Mouse (Mus musculus): ENCODE measurements around the gene Btf3l4. TPM values are rescaled to one million over a fixed set of nuclear protein-coding genes. Genes with fewer than 3 reads are reported as not detected.
A peak's percentile ranks its signal among the peaks of the same experiment; 100 is the strongest.

The Btf3l4 gene
- total RNA-seq, 1 experiment from 2014 or later: 40.9 TPM

DNA sequence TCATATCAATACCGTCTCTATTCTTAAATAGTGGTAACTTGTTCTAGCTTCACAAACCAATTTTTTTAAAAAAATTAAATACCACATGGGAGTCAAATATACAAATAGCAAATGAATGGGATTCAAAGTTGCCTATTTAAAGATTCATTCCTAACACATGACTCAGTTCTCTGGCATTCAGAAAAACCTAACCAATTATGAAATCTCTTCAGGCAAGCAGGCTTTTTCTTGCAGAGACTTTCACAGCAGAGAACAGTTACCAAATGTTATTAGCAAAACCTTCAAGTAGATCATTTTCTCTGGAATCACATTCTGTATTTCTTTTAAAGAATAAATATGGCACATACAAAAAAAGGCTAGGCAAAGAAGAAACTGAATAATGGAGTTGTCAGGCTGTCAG lies 2.7 kb downstream of the Btf3l4 start:
- no peak for ATAC-seq (ENCODE audit: extremely low read depth, insufficient number of reproducible peaks, low FRiP score, poor library complexity, severe bottlenecking)

DNA sequence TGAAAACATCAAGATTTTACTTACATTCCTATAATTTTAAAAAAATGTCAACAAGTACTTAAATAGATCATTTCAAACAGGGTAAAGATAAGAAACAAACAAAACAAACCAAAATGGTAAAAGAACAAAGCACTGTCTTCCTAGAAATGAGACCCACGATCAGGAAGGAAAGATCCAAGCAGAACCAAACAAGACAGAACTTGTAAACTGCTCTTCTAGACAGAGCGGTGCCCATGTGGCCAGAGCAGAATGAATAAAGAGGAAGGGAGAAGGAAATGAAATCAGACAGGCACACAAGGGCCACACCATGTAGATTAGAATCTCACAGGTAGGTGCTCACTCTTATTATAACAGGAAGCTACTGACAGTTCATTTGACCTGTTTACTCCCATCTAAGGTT lies 6.8 kb downstream of the Btf3l4 start:
- no peak for ATAC-seq (ENCODE audit: extremely low read depth, insufficient number of reproducible peaks, low FRiP score, poor library complexity, severe bottlenecking)

DNA sequence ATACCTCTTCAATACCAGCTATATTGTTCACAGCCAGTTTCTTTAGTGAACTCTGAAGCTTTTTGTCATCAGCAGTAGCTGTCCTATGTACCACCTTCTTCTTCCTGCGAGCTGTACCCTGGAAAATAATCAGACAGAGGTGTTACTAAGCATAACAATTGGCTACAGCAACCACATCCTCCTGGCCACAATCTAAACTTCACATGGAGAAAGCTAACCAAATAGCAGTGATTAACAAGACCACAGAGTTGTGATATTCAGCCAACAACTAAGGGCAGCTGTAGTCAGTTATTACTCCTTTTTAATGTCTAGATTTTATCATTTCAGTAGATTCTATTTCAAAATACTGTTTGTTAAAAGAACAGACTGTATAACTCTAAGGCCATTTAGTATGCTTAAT lies 7.3 kb downstream of the Btf3l4 start:
- no peak for ATAC-seq (ENCODE audit: extremely low read depth, insufficient number of reproducible peaks, low FRiP score, poor library complexity, severe bottlenecking)

DNA sequence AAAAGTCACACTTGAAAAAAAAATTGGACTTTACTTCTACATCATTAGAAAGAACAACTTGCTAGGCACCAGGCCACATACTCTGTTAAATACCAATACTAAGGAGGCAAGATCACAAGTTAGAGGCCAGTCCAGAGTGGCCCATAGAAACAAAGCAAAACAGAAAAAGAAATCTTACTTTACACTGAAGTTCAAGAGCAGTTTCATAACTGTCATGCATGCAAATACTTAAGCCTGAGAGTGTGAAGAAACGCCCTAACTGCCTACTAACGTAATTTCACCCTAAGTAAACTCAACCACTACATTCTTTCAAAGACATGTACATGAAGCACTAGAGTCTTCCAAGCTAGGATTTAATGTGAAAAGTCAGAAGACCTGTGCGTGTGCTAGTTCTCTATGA lies 7.7 kb downstream of the Btf3l4 start:
- no peak for ATAC-seq (ENCODE audit: extremely low read depth, insufficient number of reproducible peaks, low FRiP score, poor library complexity, severe bottlenecking)

DNA sequence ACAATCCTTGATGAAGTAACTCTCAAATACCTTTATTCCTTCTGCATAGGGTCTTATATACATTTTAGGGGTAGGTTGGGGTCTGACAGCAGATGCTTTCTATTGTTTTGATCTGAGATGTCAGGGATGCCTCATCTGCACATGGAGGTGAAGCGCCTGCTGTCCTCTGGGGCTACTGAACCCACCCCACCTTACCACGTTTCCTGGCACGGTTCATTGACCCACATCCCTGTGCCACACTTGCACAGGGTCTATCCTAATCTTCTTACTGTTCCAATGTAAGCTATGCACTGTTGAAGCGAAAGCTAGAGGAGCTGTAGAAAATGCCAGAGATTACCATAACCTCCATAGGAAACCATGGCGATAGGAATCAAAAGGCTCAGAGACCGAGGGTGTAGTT lies 21.9 kb downstream of the Btf3l4 start:
- ATAC-seq (ENCODE audit: extremely low read depth, insufficient number of reproducible peaks, low FRiP score, poor library complexity, severe bottlenecking): no peak

DNA sequence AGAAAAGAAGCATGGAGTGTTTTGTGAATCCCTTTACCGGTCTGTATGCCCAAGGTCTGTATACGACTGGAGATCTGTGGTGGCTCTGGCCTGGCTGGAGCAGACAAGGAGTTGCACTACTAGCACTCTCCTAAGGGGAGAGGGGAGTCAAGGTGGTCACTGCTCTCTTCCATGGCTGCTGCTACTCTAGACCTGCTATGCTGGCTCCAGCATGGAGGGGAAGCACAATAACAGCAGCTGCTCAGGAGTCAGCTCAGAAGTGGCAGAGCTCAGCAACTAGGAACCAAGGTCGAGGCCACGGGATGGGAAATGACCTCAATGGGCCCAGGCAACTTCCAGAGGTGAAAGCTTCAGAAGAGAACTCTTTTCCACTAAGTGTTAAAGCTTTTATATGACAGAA lies 22.3 kb downstream of the Btf3l4 start:
- ATAC-seq (ENCODE audit: extremely low read depth, insufficient number of reproducible peaks, low FRiP score, poor library complexity, severe bottlenecking): no peak

DNA sequence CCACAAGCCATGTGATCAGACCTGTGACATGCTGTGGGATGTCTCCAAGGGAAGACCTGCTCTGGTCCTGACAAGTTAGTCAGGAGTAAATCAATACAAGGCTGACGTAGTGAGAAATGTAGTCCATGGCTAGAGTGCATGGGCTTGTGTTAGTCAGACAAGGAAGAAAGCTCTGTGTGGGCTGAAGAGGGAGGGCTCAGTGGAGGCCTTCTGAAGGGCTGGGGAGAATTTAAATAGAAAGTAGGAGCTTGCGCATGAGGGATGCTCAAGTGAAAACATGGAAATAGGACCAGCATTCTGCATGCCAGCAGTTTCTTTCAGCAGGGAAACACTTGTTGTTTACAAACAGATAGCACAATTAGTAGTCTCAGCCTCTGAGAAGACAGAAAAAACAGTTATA lies 29.9 kb downstream of the Btf3l4 start:
- no peak for ATAC-seq (ENCODE audit: extremely low read depth, insufficient number of reproducible peaks, low FRiP score, poor library complexity, severe bottlenecking)

DNA sequence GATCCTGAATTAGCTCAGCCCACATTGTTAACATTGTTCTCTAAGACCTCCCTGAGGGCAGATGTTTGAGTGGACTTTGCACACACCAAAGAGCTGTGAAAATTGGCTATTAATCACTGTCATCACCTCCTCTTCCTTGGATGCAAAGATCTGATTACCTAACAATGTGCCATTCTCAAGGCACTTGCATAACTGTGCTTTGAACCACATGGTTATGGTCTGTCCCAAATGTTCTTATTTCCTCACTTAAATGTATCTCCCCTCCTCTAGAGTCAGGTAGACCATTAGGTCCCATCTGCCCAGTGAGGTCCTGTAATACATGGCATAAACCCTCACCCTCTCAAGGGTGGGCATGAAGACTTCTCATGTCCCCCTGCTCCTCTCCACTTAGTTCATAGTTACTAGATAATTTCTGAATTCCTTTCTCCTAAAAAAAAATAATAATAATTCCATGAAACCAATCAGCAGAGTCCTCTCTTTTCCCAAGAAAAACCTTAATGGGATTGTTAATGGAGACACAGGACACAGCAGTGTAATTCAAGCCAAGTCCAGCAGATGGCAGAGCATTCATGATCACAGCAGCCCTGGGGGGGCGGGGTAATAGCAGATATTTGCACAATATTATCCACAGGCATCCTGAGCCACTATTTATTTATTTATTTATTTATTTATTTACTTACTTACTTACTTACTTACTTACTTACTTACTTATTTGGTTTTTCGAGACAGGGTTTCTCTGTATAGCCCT lies 35.2 kb downstream of the Btf3l4 start:
- ATAC-seq (ENCODE audit: extremely low read depth, insufficient number of reproducible peaks, low FRiP score, poor library complexity, severe bottlenecking): 0 out of 2 replicates have a peak, but pooled peaks have one; percentile 46

DNA sequence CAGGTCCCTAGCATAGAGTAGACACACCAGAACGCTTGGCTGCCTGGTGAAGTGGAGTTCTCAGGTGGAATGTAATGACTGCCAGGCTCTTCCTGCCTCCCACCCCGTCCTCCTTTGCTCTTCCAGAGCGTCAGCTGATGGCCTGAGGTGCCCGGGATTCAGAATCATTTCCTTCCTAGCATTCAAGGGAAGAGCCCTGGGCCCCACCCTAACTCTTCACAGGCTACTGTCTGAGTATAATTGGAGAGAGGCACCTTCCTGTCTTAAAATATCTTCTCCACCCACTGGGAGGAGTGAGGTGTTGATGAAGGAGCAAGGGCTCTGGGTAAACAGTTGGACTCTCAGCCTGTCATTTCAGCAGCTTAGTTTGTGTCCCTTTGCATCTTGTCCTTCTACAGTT lies 36.7 kb downstream of the Btf3l4 start:
- no peak for ATAC-seq (ENCODE audit: extremely low read depth, insufficient number of reproducible peaks, low FRiP score, poor library complexity, severe bottlenecking)

DNA sequence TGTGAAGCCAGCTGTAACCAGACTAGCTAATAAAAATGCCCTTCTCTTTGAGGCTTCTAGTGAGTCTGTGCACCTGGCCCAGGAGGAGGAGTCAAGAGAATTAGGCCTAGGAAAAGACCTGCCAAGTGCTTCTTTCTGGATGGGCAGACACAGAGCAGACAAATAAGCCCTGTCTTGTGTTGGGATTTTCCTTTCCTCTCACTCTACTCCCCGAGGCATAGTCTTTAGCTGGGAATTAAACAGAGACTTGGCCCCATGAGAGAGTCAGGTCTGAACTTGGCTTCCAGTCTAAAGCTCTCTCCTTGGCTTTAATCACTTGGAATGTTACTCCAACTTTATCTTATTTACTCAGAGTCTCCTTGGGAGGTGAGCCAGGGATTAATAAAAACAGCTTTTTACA lies 39.5 kb downstream of the Btf3l4 start:
- no peak for ATAC-seq (ENCODE audit: extremely low read depth, insufficient number of reproducible peaks, low FRiP score, poor library complexity, severe bottlenecking)

DNA sequence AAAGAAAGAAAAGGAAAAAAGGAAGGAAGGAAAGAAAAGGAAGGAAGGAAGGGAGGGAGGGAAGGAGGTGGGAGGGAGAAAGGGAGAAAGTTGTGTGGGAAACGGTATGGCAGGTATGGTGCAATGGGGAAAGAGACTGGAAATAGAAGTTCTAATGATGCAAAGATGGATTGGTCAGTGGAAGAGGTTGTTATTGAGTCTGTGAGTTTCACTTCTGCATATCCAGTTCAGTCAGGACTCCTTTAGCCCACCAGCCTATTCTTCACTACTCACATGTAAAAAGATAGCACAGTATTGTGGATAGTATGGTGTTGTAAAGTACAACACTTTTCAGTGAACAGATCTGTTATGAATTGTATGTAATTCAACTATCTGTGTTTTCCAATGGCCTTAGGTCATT lies 42.9 kb downstream of the Btf3l4 start:
- ATAC-seq (ENCODE audit: extremely low read depth, insufficient number of reproducible peaks, low FRiP score, poor library complexity, severe bottlenecking): 0 out of 2 replicates have a peak, but pooled peaks have one; percentile 36

DNA sequence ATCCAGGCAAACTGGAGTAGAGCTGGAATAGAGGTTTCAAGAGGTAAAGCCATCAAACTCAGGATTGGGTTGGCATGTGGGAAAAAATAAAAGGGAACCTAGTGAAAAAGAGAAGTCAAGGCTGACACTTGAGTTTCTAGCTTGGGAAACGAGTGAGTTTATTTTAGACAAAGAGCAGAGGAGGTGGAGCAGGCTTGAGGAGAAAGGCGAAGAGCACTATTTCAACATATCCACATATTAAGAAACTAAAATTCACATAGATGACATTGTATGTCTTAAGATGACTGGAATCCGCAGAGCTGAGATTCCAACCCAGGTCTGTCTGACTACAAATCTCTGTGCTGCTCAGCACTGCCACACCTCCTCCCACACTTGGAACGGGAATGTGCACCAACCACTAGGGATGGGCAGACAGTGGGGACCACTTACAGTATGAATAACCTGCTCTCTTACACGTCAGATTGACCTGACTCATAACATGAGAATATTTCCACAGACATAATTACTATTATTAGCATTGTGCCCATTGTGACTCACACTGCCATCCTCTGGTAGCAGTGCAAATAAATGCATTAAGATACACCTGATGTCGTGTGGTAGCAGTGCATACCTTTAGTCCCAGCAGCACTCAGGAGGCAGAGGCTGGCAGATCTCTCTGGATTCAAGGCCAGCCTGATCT lies 44.0 kb downstream of the Btf3l4 start:
- ATAC-seq (ENCODE audit: extremely low read depth, insufficient number of reproducible peaks, low FRiP score, poor library complexity, severe bottlenecking): no peak

DNA sequence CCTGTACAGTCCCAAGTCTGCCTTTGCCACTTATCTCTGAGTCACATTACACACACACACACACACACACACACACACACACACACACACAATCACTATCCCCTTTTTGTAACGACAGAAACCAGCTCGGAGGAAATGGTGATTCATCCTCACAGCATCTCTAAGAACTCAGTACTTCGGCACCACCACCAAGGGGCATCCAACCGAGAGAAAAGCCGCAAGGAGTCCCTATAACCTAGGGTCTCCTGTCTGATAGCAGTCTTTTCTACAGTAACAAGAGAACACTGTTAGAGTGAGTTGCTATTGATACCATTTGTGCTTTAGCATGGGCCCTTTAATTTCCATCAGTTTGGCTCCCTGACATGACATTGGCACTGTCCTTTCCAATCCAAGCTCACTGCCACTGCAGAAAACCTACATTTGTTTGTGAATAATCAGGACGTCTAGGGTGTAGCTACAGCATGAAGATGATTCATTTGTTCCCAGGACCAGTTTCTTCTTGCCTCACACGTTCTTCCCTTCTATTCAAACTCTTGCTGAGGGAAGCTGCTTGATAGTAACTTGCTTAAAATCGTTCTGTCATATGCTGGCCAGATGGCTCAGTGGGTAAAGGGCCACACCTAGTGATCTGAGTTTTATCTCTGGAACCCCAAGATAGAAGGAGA lies 50.9 kb downstream of the Btf3l4 start:
- ATAC-seq (ENCODE audit: extremely low read depth, insufficient number of reproducible peaks, low FRiP score, poor library complexity, severe bottlenecking): no peak

DNA sequence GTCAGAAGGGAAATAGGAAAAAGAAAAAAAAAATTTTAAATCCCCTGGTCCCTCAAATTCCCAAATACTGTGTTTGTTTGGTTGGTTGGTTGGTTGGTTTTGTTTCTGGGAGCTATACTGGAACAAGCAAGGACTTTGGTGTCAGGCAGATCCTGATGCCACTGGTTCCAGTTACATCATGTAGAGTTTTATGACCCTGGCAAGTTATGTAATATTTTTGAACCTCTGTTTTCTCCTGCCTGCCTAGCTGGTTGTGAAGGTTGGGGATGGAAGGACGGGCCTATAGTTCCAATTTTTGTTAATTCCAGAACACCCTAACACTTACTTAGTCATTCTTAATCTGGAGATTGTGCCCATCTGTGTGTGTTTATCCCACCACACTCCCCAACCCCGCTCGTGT lies 51.8 kb downstream of the Btf3l4 start:
- no peak for ATAC-seq (ENCODE audit: extremely low read depth, insufficient number of reproducible peaks, low FRiP score, poor library complexity, severe bottlenecking)

DNA sequence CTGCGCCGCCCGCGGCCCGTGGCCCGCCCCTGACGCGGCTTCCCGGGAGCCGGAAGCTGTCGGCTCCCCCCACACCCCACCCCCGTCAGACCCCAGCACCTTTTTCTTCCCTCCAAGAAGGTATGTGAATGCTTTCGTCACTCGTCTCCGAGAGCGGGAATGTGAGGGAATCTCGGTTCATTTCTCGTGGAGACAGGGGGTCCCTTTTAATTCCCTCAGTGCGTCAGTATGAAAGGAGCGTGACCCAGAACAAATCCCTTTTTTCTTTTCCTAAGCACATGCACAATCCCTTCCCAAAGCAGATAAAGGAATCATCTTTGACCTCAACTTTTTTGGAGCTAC lies 52.6 kb downstream of the Btf3l4 start:
- no peak for ATAC-seq (ENCODE audit: extremely low read depth, insufficient number of reproducible peaks, low FRiP score, poor library complexity, severe bottlenecking)

DNA sequence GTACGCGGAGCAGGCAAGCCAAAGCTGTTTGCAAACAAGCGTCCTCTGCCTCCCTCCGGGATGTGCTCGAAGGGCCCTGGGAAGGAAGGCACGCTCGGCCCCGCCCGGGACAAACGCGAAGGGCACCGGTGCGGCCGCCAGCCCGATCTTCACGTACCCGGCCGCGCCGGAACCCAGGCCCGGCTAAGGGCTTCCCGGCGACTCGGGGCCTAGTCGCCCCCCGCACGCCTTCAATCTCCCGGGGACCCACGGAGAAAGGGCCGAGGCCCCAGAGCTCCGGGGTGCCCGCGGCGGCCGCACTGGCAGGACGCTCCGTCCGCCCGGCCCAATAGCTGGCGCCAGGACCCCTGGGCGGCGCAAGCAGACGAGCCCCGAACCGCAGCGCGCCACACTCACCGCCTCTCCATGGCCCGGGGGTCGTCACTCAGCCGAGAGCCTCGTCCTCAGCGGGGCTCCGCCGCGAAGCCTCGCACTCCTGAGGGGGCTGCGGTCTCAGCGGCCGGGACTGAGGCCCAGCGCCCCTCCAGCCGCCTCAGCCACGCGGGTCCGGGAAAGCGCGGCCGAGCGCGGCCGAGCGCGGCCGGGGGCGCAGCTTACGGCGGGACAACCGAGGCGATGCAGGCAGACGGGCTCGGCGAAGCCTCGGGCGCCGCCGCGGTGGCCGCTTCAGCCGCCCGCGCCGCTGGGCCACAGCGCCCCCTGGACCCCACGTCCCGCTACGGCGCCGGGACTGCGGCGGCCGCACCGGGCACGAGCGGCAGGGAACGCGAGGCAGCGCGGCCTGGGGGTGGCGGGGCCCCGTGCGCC lies 53.2 kb downstream of the Btf3l4 start, which contains the start of gene Zfyve9:
TSS of gene Zfyve9 (minus strand) at position 742 of the 807 bp plus-strand sequence.
- ATAC-seq (ENCODE audit: extremely low read depth, insufficient number of reproducible peaks, low FRiP score, poor library complexity, severe bottlenecking): 0 out of 2 replicates have a peak, but pooled peaks have one; percentile 30

DNA sequence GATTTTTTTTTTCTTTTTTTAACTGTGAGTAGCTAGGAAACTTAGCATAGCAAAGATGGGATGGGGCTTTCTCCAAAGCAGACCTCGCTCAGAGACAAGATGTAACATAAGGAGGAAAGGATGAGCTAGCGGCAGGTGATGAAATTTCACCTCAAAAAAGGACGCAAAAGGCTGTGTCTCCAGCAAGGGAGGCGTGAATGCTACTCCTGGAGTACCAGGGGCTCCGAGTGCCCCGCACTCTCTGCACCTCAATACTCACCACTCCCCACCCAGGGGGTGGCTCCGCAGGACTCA lies 53.7 kb downstream of the Btf3l4 start:
- 0 out of 2 replicates have a peak, but pooled peaks have one; percentile 13 for ATAC-seq (ENCODE audit: extremely low read depth, insufficient number of reproducible peaks, low FRiP score, poor library complexity, severe bottlenecking)

DNA sequence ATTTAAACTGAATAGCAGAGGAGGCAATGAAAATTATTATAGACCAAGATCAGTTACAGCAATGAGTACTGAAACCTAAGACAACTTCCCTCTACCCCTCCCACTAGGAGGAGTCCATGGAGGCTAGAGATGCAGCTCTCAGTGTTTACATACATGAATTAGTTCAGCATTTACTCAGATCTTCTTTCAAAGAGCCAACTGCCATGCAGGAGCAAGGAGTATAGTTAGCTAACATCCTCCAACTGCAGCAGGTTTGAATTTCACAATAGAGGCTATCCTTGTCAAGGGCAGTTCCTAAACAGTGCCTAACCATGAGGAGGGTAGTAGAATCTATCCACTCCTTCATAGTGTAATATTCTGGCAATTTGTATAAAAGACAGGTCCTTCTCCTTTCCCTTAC lies 64.9 kb downstream of the Btf3l4 start:
- ATAC-seq (ENCODE audit: extremely low read depth, insufficient number of reproducible peaks, low FRiP score, poor library complexity, severe bottlenecking): no peak

Data from neutrophil, adult 5-6 weeks (primary cell).